Mouse (Mus musculus) bone marrow, adult 2 months (tissue): ENCODE results near the gene 4931428F04Rik. TPM values are rescaled to one million over a fixed set of nuclear protein-coding genes. Genes with fewer than 3 reads are reported as not detected.

ENCODE experiments used
- H3K27ac ChIP-seq: fragments of 200-500 bp; 2 replicates; pipeline ENCODE4 v1.5.1; 2012; ENCODE audit warnings: low read depth, mild to moderate bottlenecking, control low read depth, inconsistent platforms, low read length; ENCODE audit not compliant: control insufficient read depth, poor library complexity, insufficient read depth
- H3K4me1 ChIP-seq: fragments of 200-500 bp; 2 replicates; pipeline ENCODE4 v1.6.1; 2011; ENCODE audit warnings: low read length; ENCODE audit not compliant: control insufficient read depth, insufficient read depth
- H3K4me3 ChIP-seq: fragments of 200-500 bp; replicated peaks from 2 replicates; pipeline ENCODE3; 2011; ENCODE audit warnings: mild to moderate bottlenecking, low read depth, low read length, control low read depth; ENCODE audit not compliant: control insufficient read depth
- CTCF ChIP-seq: fragments of 200-500 bp; IDR thresholded peaks from 2 replicates; pipeline ENCODE4 v1.5.1; 2011; ENCODE audit warnings: low read length, control low read depth; ENCODE audit not compliant: control insufficient read depth, insufficient read depth
- POLR2A ChIP-seq: fragments of 200-500 bp; IDR thresholded peaks from 2 replicates; pipeline ENCODE4 v1.6.1; 2011; ENCODE audit warnings: low read depth, mild to moderate bottlenecking, control low read depth, low read length, borderline replicate concordance; ENCODE audit not compliant: control insufficient read depth
- WGBS: fragments of 180-500 bp; shearing (Covaris S2); methylation state at CpG from one replicate; pipeline ENCODE4 v1.1.7; 2018; 5-methylcytosine and 5-hydroxymethylcytosine counted together
- polyA plus RNA-seq: library from polyadenylated mRNA; stranded (reverse); fragments of >200 nt; gene quantifications from 2 replicates; pipeline ENCODE4 v1.2.4, GENCODE M21; 2011; ENCODE audit warnings: low replicate concordance; ENCODE audit not compliant: missing spikeins, insufficient read depth, insufficient read length

Gene 4931428F04Rik
- polyA plus RNA-seq, 1 experiment: 2.2 TPM

DNA sequence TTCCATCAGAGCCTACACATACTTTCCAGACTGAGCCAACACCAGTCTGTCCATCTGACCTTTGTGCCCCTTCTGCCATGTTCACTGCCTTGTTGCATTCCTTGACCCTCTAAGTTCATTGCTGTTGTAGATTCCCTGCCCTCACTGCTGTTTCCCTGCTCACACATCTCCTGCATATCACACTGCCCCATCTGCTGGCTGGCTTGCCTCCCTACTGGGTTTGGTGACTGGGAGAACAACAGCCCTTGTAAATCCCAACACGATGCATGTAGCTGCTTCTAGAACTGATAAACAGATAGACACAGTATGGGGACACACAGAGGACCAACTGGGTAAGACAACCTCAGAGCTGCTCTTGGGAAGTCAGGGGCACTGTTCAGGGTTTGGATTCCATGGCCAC is 22.1 kb upstream of the 4931428F04Rik start:
- no peaks in the 10 kb centered on the region; the same call in none of the 2 replicates for H3K4me1 ChIP-seq
- 53% methylated on average over 1 of the region's 1 CpGs for WGBS
- no peak for TF ChIP-seq CTCF
- no peak for TF ChIP-seq POLR2A
- H3K4me3 ChIP-seq: no peak overlapping the region
- no peak overlapping the region for H3K27ac ChIP-seq

GRCm38 (mm10) chr8:105310118-105310517 is 20.5 kb upstream of the 4931428F04Rik start:
- TF ChIP-seq POLR2A (no peak), CTCF (no peak)
- H3K4me1 ChIP-seq: no peaks in the 10 kb centered on the region; the same call in none of the 2 replicates

GRCm38 (mm10) chr8:105309142-105309847 is 19.6 kb upstream of the 4931428F04Rik start:
- no peak for TF ChIP-seq POLR2A
- no peak for TF ChIP-seq CTCF
- H3K4me3 ChIP-seq: no peak overlapping the region
- no peaks in the 10 kb centered on the region; the same call in none of the 2 replicates for H3K4me1 ChIP-seq
- no peak overlapping the region for H3K27ac ChIP-seq
- 88% methylated on average over 15 of the region's 15 CpGs for WGBS

More at GRCm38 (mm10) chr8:105310118-105310517, 20.5 kb upstream of the 4931428F04Rik start:
- Histone ChIP-seq H3K27ac (no peak overlapping the region), H3K4me3 (no peak overlapping the region)
- 94% methylated on average over 8 of the region's 8 CpGs for whole genome bisulfite sequencing

GRCm38 (mm10) chr8:105308428-105308827 is 18.8 kb upstream of the 4931428F04Rik start:
- no peaks in the 10 kb centered on the region; the same call in none of the 2 replicates for H3K4me1 ChIP-seq
- H3K4me3 ChIP-seq: no peak overlapping the region
- no peak overlapping the region for H3K27ac ChIP-seq
- 94% methylated on average over 10 of the region's 10 CpGs for WGBS
- TF ChIP-seq POLR2A (no peak), CTCF (no peak)

DNA sequence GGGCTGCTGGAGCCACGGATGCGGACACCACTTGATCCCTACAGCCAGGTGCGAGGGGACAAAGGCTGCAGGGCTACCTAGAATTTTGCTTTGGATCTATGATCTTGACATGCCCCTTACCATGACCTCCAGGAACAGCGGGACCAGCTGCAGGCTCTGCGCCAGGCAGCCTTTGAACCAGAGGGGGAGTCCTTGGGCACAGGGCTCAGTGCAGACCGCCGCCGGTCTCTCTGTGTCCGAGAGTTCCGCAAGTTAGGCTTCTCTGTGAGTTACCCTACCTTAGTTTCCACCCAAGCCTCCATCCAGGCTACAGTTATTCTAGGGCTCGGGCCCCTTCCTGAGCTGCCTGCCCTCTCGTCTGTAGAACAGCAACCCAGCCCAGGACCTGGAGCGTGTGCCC is 18.0 kb upstream of the 4931428F04Rik start:
- no peaks in the 10 kb centered on the region; the same call in none of the 2 replicates for H3K4me1 ChIP-seq
- 96% methylated on average over 13 of the region's 13 CpGs for WGBS

GRCm38 (mm10) chr8:105306146-105306691 is 16.6 kb upstream of the 4931428F04Rik start:
- WGBS: 41% methylated on average over 5 of the region's 5 CpGs

More for the DNA sequence above, 18.0 kb upstream of the 4931428F04Rik start:
- TF ChIP-seq CTCF: no peak
- no peak for TF ChIP-seq POLR2A
- H3K4me3 ChIP-seq: no peak overlapping the region
- H3K27ac ChIP-seq: no peak overlapping the region

DNA sequence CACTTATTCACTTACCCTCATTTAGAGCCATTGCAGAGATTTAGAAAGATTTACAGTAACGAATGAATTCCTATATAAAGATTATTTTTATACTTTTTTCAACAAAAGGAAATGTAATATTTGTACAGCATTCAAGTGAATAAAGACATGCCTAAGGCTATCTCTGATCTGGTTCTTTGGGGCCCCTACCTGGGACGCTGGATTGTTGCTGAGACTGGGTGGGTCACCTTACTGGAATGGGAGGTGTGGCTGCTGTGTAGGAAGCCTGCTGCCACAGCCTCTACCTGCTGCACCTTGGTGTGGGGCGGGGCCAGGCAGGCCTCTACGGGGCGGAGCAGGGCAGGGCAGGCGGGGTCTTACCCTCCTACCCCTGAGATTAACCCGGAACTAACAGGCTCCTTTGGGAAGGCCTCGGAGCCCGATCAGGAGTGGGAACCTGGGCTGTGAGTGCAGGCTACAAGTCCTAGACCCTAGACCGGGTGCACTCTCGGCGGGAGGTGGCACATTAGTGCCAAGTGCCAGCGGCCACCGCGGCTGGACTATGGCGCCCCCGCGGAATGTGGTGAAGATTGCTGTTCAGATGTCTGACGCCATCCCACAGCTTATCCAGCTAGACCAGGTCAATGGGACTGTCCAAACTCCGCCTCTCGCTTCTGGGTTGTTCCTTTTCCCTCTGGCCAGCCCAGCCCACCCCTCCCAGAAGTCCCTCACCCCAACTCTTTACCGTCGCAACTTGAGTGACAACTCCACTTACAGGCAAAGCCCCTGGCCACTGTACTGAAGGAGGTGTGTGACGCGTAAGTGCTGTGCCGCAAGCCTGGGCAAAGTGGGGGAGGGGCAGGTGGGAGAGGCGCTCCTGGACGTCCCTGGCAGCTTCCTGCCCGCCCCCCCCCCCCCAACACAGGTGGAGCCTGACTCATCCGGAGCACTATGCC is 15.8 kb upstream of the 4931428F04Rik start, which contains the start of gene Elmo3:
Elmo3 (plus strand) TSS at position 391 of the 935 bp plus-strand sequence.
- Histone ChIP-seq H3K4me3 (peak within 1 kb of the TSS; percentile 2), H3K4me1 (no peaks in the 10 kb centered on the region; the same call in 1 of the 2 replicates), H3K27ac (peak within 1 kb of the TSS; percentile 7)
- TF ChIP-seq POLR2A: 0 out of 2 replicates have a peak, but pooled peaks have one; percentile 34
- no peak for TF ChIP-seq CTCF
- WGBS: 9% methylated on average over 29 of the region's 30 CpGs

More at GRCm38 (mm10) chr8:105306146-105306691, 16.6 kb upstream of the 4931428F04Rik start:
- no peak overlapping the region for H3K4me3 ChIP-seq
- H3K4me1 ChIP-seq: no peaks in the 10 kb centered on the region; the same call in 1 of the 2 replicates
- TF ChIP-seq POLR2A (no peak), CTCF (no peak)
- H3K27ac ChIP-seq: no peak overlapping the region
